Mouse (Mus musculus) urinary bladder, postnatal 14 days (tissue): ENCODE data around the gene Sbk1.

Source experiments
- DNase-seq: peaks from one replicate; pipeline ENCODE4 v3.0.0; 2021; ENCODE audit warnings: low spot score

Sbk1 gene

GRCm38 (mm10) chr7:126271712-126272683 lies at the start of gene Sbk1:
TSS of gene Sbk1 (plus strand) at chr7:126272619.
- peak; percentile 91 for DNase-seq

DNA sequence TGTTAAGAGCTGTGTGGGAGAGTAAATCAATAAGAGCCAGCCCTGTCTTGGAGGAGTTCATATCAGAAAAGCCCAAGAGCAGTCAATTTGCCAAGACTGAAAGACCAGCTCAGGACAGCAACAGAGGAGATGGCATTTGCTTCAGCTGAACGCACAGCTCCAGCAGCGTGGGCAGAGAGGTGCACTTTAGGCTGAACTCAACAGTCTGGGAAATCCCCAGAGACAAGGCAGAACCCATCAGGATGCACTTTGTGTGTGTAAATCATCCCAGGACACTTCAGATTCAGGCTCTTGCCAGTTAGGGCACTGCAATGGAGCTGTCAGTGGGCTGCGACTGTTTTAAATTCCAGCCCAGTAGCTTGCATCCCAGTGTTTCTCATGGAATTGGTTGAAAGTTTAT lies 49.7 kb upstream of the Sbk1 start:
- DNase-seq: no peak

- DNase-seq: no peak
These were observed 46.3 kb upstream of the Sbk1 start for GRCm38 (mm10) chr7:126226136-126226535.

- DNase-seq: no peak
These were observed 41.9 kb upstream of the Sbk1 start for GRCm38 (mm10) chr7:126230357-126231148.

DNA sequence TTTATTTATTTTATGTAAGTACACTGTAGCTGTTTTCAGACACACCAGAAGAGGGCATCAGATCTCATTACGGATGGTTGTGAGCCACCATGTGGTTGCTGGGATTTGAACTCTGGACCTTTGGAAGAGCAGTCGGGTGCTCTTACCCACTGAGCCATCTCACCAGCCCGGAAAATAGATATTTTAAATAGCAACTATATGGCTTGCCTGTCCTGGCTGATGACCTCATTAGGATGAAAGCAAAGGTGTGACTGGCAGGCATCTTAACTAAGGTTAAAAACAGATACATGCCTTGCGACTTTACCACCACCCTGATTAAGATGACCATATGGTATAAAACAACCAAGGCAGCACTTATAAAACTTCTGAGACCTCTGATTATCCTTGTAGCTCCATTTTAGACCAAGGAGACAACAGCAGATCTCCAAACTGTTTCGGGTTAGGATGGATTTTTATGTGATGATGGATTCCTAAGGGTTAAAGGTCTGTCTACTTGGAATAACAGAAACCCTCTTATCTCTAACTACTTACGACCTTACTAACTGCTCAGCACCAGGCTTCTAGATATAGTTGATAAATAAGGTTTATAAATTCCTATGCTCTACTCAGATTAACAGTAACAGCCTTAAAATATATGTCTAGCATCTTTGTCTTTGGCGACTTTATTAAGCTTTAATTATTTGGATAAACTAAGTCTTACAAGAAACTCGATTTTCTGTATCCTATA lies 39.9 kb upstream of the Sbk1 start:
- DNase-seq: no peak

GRCm38 (mm10) chr7:126234611-126235010 lies 37.8 kb upstream of the Sbk1 start:
- DNase-seq: no peak

DNA sequence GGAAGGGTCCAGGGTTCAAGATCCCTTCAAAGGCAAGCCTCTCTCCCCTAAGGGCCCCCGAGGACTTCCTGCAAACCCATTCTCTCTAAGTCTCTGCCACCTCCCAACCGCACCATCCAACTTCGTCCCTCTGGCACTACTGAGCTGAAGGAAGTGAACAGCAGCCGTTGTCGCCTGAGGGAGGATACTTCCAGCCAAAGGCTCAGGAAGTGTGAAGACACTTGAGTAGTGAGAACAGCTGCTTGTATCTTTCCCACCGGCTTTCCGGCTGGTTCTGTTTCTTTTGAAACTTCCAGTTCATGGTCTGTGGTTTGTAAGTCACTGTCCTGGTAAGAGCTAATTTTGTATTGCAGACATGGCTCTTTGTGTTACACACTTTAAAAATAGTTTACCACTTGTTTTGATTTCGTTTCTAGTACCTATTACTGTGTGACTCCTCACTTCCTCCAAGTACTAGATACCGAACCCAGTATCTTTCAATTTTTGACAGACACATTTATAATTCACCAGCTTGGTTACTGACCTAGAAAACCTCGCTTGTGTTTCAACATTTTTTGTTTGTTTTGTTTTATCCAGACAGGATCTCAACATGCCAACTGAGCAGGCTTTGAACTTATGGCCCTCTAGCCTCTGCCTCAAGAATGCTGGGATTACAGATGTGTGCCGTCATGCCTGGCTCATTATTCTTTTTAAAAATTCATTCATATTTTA lies 36.2 kb upstream of the Sbk1 start:
- no peak for DNase-seq

DNA sequence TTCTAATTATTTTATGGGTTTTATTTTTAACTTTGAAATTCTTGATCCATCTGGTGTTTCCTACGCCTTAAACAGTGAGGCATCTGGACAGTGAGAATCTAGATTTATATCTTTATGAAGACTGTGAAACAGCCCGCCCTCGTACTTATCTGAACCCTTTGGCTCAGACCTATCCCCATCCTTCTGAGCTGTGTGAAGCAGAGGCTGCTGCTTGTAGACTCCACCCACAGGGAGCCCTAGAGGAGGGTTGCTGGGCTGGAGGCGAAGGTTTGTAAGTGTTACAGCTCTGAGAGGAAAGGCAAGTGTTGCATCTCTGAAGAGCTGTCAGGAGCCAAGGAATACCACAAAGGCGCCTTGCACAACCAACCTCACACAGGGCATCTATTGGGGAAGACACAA lies 35.6 kb upstream of the Sbk1 start:
- DNase-seq: no peak

GRCm38 (mm10) chr7:126240814-126241360 lies 31.5 kb upstream of the Sbk1 start:
- no peak for DNase-seq

- no peak for DNase-seq
These were observed 28.2 kb upstream of the Sbk1 start for GRCm38 (mm10) chr7:126244168-126244750.

GRCm38 (mm10) chr7:126248088-126248487 lies 24.3 kb upstream of the Sbk1 start:
- no peak for DNase-seq

- no peak for DNase-seq
These were observed 23.7 kb upstream of the Sbk1 start for GRCm38 (mm10) chr7:126248641-126249141.

GRCm38 (mm10) chr7:126249146-126249545 lies 23.3 kb upstream of the Sbk1 start:
- no peak for DNase-seq

DNA sequence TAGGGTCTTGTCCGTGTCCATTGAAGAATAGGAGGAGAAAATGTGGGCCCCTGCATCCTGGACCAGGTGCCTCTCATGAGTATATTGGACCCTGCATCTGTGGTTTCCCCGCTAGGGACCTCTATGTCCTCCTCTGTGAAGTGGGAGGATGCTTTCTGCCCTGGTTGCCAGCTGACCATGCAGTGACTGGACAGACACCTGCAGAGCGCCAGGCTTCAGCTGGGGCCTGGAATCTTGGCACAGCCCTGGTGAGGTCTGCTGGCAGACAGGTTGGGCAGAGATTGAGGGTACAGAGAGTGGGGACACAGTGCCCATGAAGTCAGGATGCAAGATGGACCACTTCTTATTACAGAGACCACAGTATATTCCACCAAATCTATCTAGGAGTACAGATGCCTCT lies 22.4 kb upstream of the Sbk1 start:
- no peak for DNase-seq

GRCm38 (mm10) chr7:126250481-126250880 lies 21.9 kb upstream of the Sbk1 start:
- DNase-seq: no peak

- no peak for DNase-seq
These were observed 20.7 kb upstream of the Sbk1 start for GRCm38 (mm10) chr7:126251698-126252097.

GRCm38 (mm10) chr7:126252230-126252629 lies 20.2 kb upstream of the Sbk1 start:
- DNase-seq: no peak

DNA sequence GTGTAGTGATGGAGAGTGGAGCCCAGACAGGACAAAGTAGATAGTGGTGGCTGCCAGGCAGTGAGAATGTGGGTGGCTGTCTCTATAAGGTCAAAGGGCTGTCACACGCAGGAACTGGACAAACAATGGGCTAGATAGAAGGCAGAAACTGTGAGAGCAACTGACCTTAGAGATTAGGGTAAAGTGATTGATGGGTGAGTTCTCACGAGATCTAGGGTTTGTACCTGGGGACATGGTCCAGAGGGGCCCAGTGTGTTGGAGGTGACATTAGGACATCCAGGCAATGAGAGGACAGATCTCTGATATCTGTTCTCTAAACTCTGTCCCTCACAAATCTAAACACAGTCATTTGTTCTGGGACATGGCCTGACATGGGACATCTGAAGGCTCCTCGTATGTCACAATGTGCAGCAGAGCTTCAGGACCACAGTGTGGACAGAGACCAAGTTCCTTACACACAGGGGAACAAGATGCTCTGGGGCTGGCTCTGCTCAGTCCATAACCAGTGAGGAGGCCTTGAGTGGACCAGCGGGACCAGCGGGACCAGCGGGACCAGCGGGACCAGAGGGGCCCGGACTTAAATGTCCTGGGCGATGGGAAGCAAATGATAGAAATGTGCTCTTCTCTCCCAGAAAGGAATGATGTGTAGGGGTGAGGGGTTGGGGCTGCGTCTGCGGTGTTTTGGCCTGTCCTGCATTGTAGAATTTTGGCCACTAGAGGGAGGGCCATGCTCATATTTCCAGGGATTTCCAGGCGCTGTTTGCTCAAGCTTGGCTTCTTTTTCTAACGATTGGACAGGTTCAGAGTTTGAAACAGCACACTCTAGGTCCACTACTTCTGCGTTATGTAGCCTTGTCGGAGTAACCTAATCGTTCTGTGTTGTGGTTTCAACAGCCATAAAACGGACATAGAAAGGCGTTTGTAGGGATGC lies 11.9 kb upstream of the Sbk1 start:
- DNase-seq: peak; percentile 57

DNA sequence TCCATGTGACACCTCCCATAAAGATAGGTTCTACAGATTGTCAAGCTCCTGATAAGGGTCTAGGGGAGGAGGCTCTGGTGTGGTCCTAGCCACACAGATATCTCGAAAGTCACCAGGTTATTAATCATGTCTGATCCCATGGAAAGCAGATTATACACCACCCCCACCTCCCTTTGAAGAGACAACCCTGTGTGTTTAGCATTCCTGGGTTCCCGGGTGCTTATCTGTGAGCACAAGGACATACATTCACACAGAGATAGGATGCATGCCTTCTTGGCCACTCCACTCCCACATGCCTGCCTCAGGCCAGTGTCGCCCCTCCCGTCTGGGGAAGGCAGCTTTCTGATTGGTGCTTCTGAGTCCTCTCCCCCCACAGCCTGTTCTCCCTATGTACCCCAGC lies 10.6 kb upstream of the Sbk1 start:
- DNase-seq: no peak

DNA sequence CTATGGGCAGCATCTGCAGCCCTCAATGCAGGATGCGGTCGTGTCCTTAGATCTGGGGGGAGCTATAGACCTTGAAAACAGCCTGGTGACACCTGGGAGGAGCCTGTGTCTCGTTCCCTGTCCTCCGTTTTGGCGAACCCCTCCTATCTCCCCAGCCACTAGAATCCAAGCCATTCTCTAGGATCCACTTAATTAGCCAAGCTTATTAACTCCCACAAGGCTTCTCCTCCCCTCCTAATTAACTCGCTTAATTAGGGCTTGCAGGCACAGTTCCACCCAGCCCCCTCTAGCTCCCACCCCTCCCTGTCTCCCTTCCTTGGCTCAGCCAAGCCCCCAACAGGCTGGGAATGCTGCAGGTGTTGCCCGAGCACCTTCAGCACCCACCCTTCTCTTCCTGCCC lies 8.5 kb upstream of the Sbk1 start:
- DNase-seq: no peak
